Mouse (Mus musculus) heart, embryonic 11.5 days (tissue): ENCODE measurements around the gene Scrn1. TPM values are rescaled to one million over a fixed set of nuclear protein-coding genes. Genes with fewer than 3 reads are reported as not detected.

Experiments
- ATAC-seq: fragments of 200-750 bp; cut with Nextera tagmentation; replicated peaks from 2 replicates; pipeline ENCODE4 v1.8.0; 2017; ENCODE audit warnings: moderate library complexity; ENCODE audit not compliant: insufficient number of reproducible peaks, low FRiP score, low TSS enrichment
- H3K27ac ChIP-seq: fragments of 300-500 bp; sonication (generic); 2 replicates; pipeline ENCODE4 v1.5.1; 2014; ENCODE audit warnings: mild to moderate bottlenecking, low read depth, low read length
- H3K27me3 ChIP-seq: fragments of 300-500 bp; sonication (generic); 2 replicates; pipeline ENCODE4 v1.6.1; 2014; ENCODE audit warnings: mild to moderate bottlenecking, low read length, mixed read lengths; ENCODE audit not compliant: control insufficient read depth, insufficient read depth
- H3K36me3 ChIP-seq: fragments of 300-500 bp; sonication (generic); 2 replicates; pipeline ENCODE4 v1.6.1; 2014; ENCODE audit warnings: mild to moderate bottlenecking, low read length, moderate library complexity, mixed read lengths; ENCODE audit not compliant: control insufficient read depth, insufficient read depth
- H3K4me1 ChIP-seq: fragments of 300-500 bp; sonication (generic); 2 replicates; pipeline ENCODE4 v1.6.1; 2014; ENCODE audit warnings: low read length; ENCODE audit not compliant: control insufficient read depth, insufficient read depth
- H3K4me2 ChIP-seq: fragments of 300-500 bp; sonication (generic); 2 replicates; pipeline ENCODE4 v1.6.1; 2014; ENCODE audit warnings: mild to moderate bottlenecking, moderate library complexity
- H3K4me3 ChIP-seq: fragments of 300-500 bp; sonication (generic); 2 replicates; pipeline ENCODE4 v1.5.1; 2014; ENCODE audit warnings: low read depth, low read length
- H3K9ac ChIP-seq: fragments of 300-500 bp; sonication (generic); 2 replicates; pipeline ENCODE4 v1.6.1; 2014; ENCODE audit warnings: mild to moderate bottlenecking, low read depth, low read length, moderate library complexity
- H3K9me3 ChIP-seq: fragments of 300-500 bp; sonication (generic); replicated peaks from 2 replicates; pipeline ENCODE4 v1.6.1; 2016; ENCODE audit warnings: low read length; ENCODE audit not compliant: control insufficient read depth
- WGBS: fragments of 180-500 bp; shearing (Covaris S2); extraction: QIAGEN DNeasy Blood & Tissue Kit; methylation state at CpG from one replicate; pipeline ENCODE4 v1.1.7; 2014; ENCODE audit not compliant: insufficient replicate concordance; 5-methylcytosine and 5-hydroxymethylcytosine counted together
- polyA plus RNA-seq: library from polyadenylated mRNA; unstranded; fragments of >200 nt; fragmentation: Nextera tagmentation; extraction: Ambion mirVana; gene quantifications from 2 replicates; pipeline ENCODE4 v1.2.1, GENCODE M21; 2014

Gene Scrn1
- polyA plus RNA-seq, 1 experiment from 2014 or later, result 15.5 TPM

- H3K4me2 ChIP-seq, result peak overlapping the region; percentile 22
- H3K4me3 ChIP-seq, result no peak overlapping the region
- WGBS, result 45% methylated on average over 3 of the region's 3 CpGs
- H3K27me3 ChIP-seq, result no peaks in the 10 kb centered on the region
- no peak overlapping the region for H3K9ac ChIP-seq
- H3K9me3 ChIP-seq, result no peaks in the 10 kb centered on the region
- peak overlapping the region; percentile 85 for H3K27ac ChIP-seq
- no peaks in the 10 kb centered on the region for H3K36me3 ChIP-seq
- peaks cover 24% of the 10 kb centered on the region for H3K4me1 ChIP-seq
- ATAC-seq, result no peak
These were observed 98.9 kb downstream of the Scrn1 start for GRCm38 (mm10) chr6:54467371-54467770.

DNA sequence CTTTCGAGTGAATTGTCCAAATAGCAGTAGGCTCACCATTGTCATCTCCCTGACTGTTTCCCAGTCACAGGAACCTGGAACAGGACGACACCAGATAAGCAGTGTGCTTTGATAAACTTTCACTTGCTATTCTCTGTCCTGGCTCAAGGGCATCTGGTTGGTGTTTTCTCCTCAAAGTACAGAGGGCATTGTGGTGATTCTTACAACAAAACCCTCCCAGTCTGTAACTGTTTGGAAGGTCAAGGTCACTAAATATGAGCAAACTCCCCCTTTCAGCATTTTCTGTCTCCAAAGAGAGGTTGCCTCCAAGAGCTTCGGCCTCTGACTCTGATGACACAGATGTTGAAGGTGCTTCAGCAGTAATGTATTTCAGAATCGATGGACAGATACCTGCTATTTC is 101.4 kb downstream of the Scrn1 start:
- Histone ChIP-seq H3K4me2 (no peak overlapping the region), H3K4me3 (no peak overlapping the region), H3K4me1 (peaks cover 31% of the 10 kb centered on the region), H3K27me3 (no peaks in the 10 kb centered on the region), H3K36me3 (no peaks in the 10 kb centered on the region), H3K9ac (no peak overlapping the region), H3K9me3 (no peaks in the 10 kb centered on the region), H3K27ac (no peak overlapping the region)
- 53% methylated on average over 4 of the region's 4 CpGs for WGBS
- ATAC-seq, result no peak

DNA sequence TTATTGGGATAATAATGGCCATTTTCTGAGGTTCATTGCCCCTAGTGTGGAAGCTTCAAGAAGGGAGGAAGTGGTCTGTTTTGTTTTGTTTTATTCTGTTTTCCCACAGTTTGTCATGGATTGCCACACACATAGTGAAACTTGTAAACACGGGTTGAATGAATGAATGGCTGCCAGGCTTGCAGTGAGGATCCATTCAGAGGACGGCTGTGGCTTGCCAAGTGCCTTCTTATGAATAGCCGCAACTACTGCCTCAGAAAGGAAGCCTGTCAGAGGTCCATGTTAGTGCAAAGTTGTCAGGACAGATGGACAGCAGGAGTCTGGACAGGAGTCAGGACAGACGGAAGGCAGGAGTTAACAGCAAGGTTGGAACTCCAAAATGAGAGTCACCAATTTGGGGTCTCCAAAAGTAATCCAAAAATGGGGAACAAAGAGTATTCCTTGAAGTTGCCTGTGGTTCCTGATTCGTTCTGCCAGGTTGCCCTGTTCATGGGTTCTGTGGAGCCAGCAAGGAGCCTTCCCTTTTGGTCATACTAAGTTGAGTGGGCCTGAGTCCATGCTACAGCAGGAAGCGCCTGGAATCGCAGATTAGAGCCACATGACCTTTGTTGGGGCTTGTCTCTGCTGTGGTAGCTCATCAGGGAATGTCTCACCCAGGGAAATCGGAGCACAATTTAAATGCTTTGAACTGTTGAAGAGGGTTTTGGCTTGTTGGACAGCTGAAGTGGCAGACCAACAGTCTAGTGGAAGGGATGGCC is 102.4 kb downstream of the Scrn1 start:
- H3K9me3 ChIP-seq, result no peaks in the 10 kb centered on the region
- H3K4me2 ChIP-seq, result no peak overlapping the region
- H3K4me3 ChIP-seq, result no peak overlapping the region
- ATAC-seq, result no peak
- H3K36me3 ChIP-seq, result no peaks in the 10 kb centered on the region
- H3K27ac ChIP-seq, result peak overlapping the region; percentile 17; the same call in 1 of the 2 replicates
- H3K9ac ChIP-seq, result no peak overlapping the region
- WGBS, result 60% methylated on average over 8 of the region's 8 CpGs
- H3K27me3 ChIP-seq, result no peaks in the 10 kb centered on the region
- peaks cover 38% of the 10 kb centered on the region for H3K4me1 ChIP-seq

GRCm38 (mm10) chr6:54462766-54463165 is 103.5 kb downstream of the Scrn1 start:
- Histone ChIP-seq H3K4me3 (no peak overlapping the region), H3K4me2 (no peak overlapping the region), H3K27me3 (no peaks in the 10 kb centered on the region), H3K27ac (no peak overlapping the region), H3K9me3 (no peaks in the 10 kb centered on the region), H3K4me1 (peaks cover 38% of the 10 kb centered on the region), H3K36me3 (no peaks in the 10 kb centered on the region), H3K9ac (no peak overlapping the region)
- 83% methylated on average over 6 of the region's 6 CpGs for WGBS
- no peak for ATAC-seq

GRCm38 (mm10) chr6:54460915-54461671 is 105.2 kb downstream of the Scrn1 start:
- no peak overlapping the region for H3K27ac ChIP-seq
- H3K36me3 ChIP-seq, result no peaks in the 10 kb centered on the region
- H3K9me3 ChIP-seq, result no peaks in the 10 kb centered on the region
- H3K4me1 ChIP-seq, result peaks cover 31% of the 10 kb centered on the region
- H3K27me3 ChIP-seq, result no peaks in the 10 kb centered on the region
- WGBS, result 66% methylated on average over 13 of the region's 13 CpGs
- no peak overlapping the region for H3K4me3 ChIP-seq
- no peak overlapping the region for H3K4me2 ChIP-seq
- H3K9ac ChIP-seq, result no peak overlapping the region
- 0 out of 2 replicates have a peak, but pooled peaks have one; percentile 28 for ATAC-seq

DNA sequence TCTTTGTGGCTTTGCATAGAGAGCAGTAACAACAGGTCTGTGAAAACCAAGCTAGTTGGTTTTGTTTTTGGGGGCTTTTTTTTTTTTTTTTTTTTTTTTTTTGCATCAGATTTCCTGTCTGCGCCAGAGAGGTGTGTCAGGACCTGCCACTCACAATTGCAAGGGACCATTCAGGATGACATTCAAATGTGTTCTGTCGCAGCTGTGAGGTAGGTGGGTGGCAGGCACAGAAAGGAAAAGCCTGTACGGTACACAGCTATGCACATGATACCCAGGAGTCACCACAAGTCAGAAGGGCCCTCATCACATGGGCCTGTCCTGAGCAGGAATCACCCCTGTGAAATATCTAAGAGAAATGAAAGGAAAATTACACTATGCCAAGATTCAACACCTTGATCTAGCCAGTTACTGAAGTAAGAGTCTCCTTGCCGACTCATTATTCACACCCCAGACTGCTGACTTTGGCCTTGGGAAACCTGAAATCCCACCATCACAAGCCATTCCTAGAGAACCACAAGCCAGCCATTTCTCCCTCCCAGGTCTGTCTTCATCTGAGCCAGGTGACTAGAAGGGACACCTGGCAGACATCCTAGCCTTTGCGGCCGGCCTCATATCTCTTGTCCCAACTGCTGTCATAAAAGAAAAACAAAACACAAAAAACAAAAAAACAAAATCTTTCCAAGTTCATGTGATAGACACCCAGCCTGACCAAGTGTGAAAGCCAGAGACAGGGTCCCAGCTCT is 105.9 kb downstream of the Scrn1 start:
- peaks cover 30% of the 10 kb centered on the region for H3K4me1 ChIP-seq

GRCm38 (mm10) chr6:54459661-54460060 is 106.6 kb downstream of the Scrn1 start:
- H3K9me3 ChIP-seq, result no peaks in the 10 kb centered on the region
- peaks cover 23% of the 10 kb centered on the region for H3K4me1 ChIP-seq
- WGBS, result 25% methylated on average over 7 of the region's 7 CpGs
- no peak overlapping the region for H3K9ac ChIP-seq
- no peak overlapping the region for H3K4me3 ChIP-seq
- H3K27ac ChIP-seq, result peak overlapping the region; percentile 17; the same call in 1 of the 2 replicates
- H3K36me3 ChIP-seq, result no peaks in the 10 kb centered on the region
- H3K27me3 ChIP-seq, result no peaks in the 10 kb centered on the region
- H3K4me2 ChIP-seq, result no peak overlapping the region
- no peak for ATAC-seq

More for the DNA sequence above, 105.9 kb downstream of the Scrn1 start:
- ATAC-seq, result no peak
- H3K27me3 ChIP-seq, result no peaks in the 10 kb centered on the region
- 67% methylated on average over 6 of the region's 6 CpGs for WGBS
- H3K9me3 ChIP-seq, result no peaks in the 10 kb centered on the region
- H3K4me2 ChIP-seq, result no peak overlapping the region
- H3K9ac ChIP-seq, result no peak overlapping the region
- H3K27ac ChIP-seq, result peak overlapping the region; percentile 17; the same call in 1 of the 2 replicates
- H3K4me3 ChIP-seq, result no peak overlapping the region
- H3K36me3 ChIP-seq, result no peaks in the 10 kb centered on the region
